Mouse (Mus musculus) mouse embryonic stem cell (cell line): ENCODE results near the gene Srcap.
"Not testable (repeated sequence)": the region's sequence is repeated elsewhere in the genome, so short reads cannot be mapped to it uniquely, and the experiment has no call there.

ENCODE experiments used
- in situ Hi-C, 2 experiments: fragments of 300-500 bp; cut with MboI; formaldehyde crosslinking; loops; 1 replicate in 1 of 2; 3 replicates in 1 of 2; pipeline ENCODE4 v1.14.3; 2019 to 2020; ENCODE audit warnings: low sequenced_read_pairs in 2 of 2, low pct_unique_long_range_greater_than_20kb in 1 of 2, mixed read lengths in 1 of 2; ENCODE audit not compliant: unreplicated experiment in 1 of 2

Gene Srcap

DNA sequence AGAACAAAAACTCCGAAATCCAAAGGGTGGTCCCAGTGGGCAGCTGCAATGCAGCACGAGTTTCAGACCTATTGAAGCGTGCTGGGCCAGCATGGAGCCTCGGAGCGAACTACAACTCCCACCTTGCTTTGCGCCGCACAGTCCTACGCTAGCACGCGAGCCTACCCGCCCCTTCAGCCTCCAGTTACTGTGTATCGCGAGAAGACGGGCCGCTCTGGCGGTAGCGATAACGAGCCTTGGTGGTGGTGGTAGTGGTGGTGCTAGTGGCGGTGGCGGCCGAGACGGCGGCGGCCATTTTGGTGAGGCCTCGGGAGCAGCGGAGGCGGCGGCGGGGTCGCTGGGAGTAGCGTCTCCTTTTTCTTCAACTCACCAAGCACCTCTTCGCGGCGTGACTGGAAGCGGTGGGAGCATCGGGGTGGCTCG is at the start of gene Srcap:
Gene Srcap (plus strand): TSS at position 176 of the 423 bp plus-strand sequence.
- in situ Hi-C loops, result no loop called here

- in situ Hi-C loops, result no loop called here
These were observed 46.6 kb upstream of the Srcap start for GRCm38 (mm10) chr7:127465191-127465590.

GRCm38 (mm10) chr7:127465670-127466069 is 46.1 kb upstream of the Srcap start:
- in situ Hi-C loops, result not testable (repeated sequence)

GRCm38 (mm10) chr7:127466606-127467005 is 45.2 kb upstream of the Srcap start:
- in situ Hi-C loops, result no loop called here

DNA sequence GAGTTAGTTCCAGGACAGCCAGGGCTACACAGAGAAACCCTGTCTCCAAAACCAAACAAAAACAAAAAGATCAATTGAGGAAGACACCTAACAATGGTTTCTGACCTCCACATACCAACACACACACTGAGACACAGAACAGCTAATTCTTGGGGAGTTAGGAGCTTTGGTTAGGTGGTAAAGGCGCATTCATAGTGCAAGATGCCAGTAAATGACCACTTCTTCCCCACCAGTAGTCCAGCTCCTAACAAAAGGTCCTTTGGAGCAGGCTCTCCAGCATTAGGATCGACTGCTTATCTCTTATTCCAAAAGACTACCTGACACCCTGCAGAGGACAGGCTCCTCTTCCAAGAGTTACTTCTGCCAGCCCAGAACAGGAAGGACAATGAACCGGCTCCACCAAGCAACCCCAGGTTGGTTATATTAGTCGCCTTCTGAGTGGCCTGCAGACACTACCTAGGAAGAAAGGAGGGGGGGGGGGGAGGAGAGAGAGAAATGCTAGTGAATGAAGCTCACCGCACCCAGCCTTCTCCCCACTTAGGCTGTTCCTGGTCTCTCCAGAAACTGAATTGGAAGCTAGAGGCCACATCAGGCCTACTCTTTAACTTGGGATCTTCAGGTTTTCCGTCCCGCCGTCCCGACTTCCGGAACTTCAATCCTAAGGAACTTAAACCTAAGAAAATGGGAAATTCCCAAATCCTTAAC is 41.6 kb upstream of the Srcap start:
- in situ Hi-C loops, result no loop called here

GRCm38 (mm10) chr7:127470743-127471645 is 40.8 kb upstream of the Srcap start:
- in situ Hi-C loops, result no loop called here

GRCm38 (mm10) chr7:127471646-127472010 is 40.2 kb upstream of the Srcap start:
- in situ Hi-C loops, result no loop called here

DNA sequence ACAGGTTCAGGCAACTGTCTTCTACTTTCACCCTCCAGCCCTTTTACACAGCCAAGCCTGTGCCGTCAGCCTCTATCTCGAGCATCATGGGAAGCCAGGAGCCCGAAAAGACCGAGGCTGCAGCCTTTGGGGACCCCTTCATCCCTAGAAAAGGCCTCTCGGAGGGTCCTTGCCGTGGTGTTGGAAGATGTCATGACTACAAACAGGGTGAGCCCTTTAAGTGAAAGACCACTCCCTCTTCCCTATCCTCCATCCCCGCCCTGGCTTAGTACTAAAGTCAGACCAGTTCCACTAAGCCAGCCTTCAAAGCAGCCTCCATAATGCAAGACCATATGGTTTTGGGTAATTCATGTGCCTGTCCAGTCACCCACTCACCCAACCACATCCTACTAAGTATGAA is 39.7 kb upstream of the Srcap start:
- in situ Hi-C loops, result no loop called here

DNA sequence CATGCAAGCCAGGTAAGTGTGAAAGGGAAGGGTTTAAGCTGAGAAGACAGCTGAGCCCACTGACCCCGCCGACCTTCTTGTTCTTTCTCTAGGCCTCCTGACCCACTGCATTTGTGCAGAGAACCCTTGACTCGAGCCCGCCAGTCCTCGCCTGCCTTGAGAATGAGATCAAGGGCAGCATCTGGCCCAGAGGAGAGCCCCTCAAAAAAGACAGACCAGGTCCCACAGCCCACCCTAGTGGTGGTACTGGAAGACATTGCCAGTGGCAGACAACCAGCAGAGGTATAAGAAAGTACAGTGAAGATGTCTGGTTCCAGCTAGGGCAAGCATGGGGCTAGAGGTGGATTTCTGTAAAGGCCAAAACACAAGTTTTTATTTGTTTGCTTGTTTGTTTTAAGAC is 38.1 kb upstream of the Srcap start:
- in situ Hi-C loops, result no loop called here

- in situ Hi-C loops, result no loop called here
These were observed 37.3 kb upstream of the Srcap start for GRCm38 (mm10) chr7:127474378-127475070.

DNA sequence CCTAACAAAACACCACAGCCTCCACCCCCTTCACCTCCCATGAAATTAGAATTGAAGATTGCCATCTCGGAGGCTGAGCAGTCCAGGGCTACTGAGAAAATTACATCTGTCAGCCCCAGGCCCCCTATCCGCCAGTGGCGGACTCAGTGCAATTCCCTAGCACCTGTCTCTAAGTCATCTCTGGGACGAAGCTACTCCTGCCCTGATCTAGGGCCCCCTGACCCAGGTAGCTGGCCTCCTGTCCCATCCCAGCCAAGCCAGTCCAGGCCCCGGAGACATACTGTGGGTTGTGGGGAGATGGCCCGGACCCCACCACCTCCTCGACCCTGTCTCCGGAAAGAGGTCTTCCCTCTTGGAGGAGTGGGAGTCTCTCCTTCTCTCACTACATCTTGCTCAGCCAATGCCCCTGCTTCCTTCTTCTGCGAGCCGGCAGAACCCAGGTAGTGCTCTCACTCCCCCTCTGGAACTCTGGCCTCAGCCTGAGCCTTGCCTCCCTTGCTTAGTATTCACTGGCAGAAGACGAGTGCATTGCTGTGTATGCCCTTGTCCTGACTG is 36.5 kb upstream of the Srcap start:
- in situ Hi-C loops, result no loop called here

DNA sequence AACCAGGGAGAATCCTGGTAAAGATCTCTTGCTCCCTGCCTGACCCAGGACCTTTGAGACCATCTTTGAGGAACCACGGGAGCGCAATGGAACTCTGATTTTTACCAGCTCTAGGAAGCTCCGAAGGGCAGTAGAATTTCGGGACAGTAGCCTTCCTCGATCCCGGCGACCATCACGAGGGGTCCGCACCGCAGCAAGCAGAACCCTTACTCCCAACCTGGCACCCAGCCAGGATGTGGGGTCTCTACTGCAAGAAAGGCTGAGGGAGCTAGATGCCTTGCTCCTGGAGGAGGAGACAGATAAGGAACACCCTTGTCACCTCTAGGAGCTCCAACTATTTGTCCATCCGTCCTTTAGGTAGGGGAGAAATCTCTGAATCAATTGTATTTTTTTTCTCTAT is 35.4 kb upstream of the Srcap start:
- in situ Hi-C loops, result no loop called here

DNA sequence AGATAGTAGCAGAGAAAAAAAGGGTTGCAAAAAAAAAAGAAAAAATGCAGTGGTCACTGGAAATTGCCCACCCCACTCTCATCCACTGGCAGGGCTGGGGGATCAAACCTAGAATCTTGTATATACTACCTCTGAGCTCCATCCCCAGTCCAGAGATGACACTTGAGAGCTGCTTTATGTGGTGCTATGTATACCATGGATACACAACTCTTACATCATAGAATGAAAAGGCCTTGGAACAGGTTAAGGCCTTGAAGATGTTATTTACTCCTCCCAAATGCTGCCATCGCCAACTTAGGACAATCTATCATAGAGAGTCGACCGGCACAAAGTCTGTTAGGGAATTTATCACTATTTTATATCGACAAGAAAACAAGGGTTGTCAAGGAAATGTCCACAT is 34.9 kb upstream of the Srcap start:
- in situ Hi-C loops, result no loop called here

- in situ Hi-C loops, result no loop called here
These were observed 33.8 kb upstream of the Srcap start for GRCm38 (mm10) chr7:127477687-127478634.

GRCm38 (mm10) chr7:127478635-127479317 is 33.0 kb upstream of the Srcap start, which contains the start of gene Fbrs:
Fbrs (plus strand) TSS chr7:127479199.
- in situ Hi-C loops, result no loop called here

DNA sequence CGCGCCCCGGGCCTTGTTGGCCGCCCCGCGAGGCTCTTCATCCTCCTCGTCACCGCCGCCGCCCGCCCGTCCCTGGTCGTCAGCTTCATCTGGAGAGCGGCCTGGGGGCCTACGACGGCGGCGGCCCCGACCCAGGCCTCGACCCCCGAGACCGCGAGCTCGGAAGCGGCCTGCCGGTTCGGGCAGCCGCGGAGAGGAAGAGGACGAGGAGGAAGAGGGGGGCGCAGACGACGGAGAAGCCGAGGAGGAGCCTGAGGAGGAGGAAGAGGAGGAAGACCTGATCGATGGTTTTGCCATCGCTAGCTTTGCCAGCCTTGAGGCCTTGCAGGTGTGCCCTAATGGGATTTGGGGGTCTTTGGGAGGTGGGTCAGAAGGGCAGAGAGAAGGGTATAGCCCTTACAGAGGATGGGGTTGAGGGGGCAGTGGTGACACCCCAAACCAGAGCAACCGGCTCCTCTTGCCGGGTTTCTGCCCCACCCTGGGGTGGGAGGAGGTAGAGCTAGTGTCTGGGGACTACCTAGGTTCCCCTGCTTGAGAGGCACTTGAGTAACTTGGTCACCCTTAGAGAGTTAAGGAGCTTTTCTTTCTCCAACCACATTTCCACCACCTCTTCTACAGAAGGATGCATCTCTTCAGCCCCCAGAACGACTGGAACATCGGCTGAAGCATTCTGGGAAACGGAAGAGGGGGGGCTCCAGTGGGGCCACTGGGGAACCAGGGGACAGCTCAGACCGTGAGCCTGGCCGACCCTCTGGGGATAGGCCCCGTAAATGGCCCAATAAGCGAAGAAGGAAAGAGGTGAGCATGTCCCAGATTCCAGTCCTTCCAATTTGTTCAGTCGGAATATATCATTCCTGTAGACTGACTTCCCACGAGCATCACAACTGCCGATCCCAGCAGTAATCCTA is 32.2 kb upstream of the Srcap start:
- in situ Hi-C loops, result no loop called here
